Mouse (Mus musculus): ENCODE measurements around the gene Gm5767. TPM values are rescaled to one million over a fixed set of nuclear protein-coding genes. Genes with fewer than 3 reads are reported as not detected.

Gene Gm5767
- total and polyA plus RNA-seq, 2 experiments from 2014 or later, result not detected

DNA sequence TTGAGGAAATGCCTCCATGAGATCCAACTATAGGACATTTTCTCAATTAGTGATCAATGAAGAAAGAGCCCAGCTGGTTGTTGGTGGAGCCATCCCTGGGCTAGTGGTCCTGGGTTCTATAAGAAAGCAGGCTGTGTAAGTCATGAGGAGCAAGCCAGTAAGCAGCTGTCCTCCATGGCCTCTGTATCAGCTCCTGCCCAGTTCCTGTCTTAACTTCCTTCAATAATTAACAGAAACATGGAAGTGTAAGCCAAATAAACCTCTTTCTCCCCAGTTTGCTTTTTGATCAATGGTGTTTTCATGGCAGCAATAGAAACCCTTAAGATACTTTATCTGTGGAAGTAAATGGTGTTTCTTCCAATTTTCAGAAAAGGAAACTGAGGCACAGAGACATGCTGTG lies 7.8 kb upstream of the Gm5767 start:
- ATAC-seq (no peak), DNase-seq (ENCODE audit: low spot score) (no peak)
- H3K4me1 ChIP-seq (ENCODE audit: insufficient read depth, low read length), result peaks cover 23% of the 10 kb centered on the region; the same call in 1 of the 2 replicates
- H3K9ac ChIP-seq (replicated peaks; ENCODE audit: low read length), result no peak overlapping the region
- H3K4me2 ChIP-seq (ENCODE audit: low read depth, low read length), result peak overlapping the region; percentile 77; the same call in 1 of the 2 replicates
- no peak overlapping the region for H3K27ac ChIP-seq
- no peaks in the 10 kb centered on the region for H3K9me3 ChIP-seq (ENCODE audit: low read length)
- no peaks in the 10 kb centered on the region for H3K27me3 ChIP-seq (ENCODE audit: insufficient read depth, low read length)
- H3K36me3 ChIP-seq (ENCODE audit: insufficient read depth, low read length), result no peaks in the 10 kb centered on the region
- TF ChIP-seq CTCF (IDR thresholded peaks at IDR 0.05; ENCODE audit: low read depth), result no peak
- no peak overlapping the region for H3K4me3 ChIP-seq (ENCODE audit: low read length)

DNA sequence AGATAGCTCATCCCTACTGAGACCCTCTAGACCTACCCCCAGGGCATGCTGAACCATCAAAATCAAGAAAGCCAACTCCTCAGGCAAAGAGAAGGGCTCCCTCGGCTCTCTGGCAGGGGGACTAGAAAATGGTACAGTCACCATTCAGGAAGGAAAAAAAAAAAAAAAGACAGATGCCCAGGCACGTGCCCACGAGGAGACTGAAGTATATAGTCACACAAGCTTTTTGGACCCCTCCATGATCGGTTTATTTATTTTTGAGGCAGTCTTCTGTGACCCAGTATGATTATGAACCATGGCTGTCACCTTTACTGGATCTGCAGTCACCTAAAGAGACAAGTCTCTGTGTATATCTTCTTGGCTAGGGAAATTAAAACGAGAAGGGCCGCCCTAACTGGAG lies 7.2 kb upstream of the Gm5767 start:
- Histone ChIP-seq H3K9me3 (ENCODE audit: low read length) (no peaks in the 10 kb centered on the region), H3K36me3 (ENCODE audit: insufficient read depth, low read length) (no peaks in the 10 kb centered on the region), H3K4me2 (ENCODE audit: low read depth, low read length) (no peak overlapping the region), H3K4me1 (ENCODE audit: insufficient read depth, low read length) (peaks cover 18% of the 10 kb centered on the region; the same call in 1 of the 2 replicates), H3K27ac (no peak overlapping the region), H3K4me3 (ENCODE audit: low read length) (no peak overlapping the region), H3K27me3 (ENCODE audit: insufficient read depth, low read length) (no peaks in the 10 kb centered on the region), H3K9ac (replicated peaks; ENCODE audit: low read length) (no peak overlapping the region)
- 68% methylated on average over 6 of the region's 6 CpGs for WGBS
- no peak for DNase-seq (ENCODE audit: low spot score)
- no peak for TF ChIP-seq CTCF (IDR thresholded peaks at IDR 0.05; ENCODE audit: low read depth)
- ATAC-seq, result no peak

DNA sequence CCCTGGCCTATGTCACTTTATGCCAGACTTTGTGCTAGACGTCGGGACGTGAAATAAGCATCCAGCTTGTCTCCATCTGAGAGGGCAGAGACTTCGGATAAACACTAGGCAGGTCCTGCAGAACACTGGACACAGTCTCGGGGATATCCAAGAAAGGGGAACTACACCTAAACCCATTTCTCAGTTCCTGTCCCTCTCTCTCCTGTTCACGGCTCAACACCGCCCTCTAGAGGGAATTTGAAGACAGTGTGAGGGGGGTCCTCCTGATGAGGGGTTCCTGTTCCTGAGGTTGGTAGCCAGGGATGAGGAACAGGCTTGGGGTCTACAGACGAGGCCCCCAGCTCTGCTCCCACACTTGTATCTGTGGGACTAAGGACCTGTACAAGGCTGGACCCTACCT lies 6.4 kb upstream of the Gm5767 start:
- WGBS, result under 1% methylated on average over 8 of the region's 8 CpGs
- 0 out of 2 replicates have a peak, but pooled peaks have one; percentile 14 for ATAC-seq

DNA sequence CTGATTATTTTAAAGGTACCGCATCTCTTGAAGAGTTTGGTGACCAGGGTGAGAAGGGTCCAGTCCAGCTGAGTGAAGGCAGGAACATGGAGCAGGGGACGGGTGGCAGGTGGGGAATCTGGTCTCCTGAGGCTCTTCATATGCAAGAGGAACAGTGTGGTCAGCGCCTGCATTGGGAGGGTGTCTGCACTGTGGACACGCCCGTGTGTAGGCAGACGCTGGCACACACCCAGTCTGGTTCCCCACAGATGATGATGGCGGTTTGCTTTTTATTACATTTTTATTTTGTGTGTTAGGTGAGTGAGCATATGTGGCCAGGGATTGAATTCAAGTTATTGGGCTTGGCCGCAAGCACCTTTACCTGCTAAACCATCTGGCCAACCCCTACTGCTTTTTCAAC lies 5.0 kb upstream of the Gm5767 start:
- Histone ChIP-seq H3K36me3 (ENCODE audit: insufficient read depth, low read length) (no peaks in the 10 kb centered on the region), H3K4me2 (ENCODE audit: low read depth, low read length) (no peak overlapping the region), H3K9ac (replicated peaks; ENCODE audit: low read length) (no peak overlapping the region), H3K9me3 (ENCODE audit: low read length) (no peaks in the 10 kb centered on the region), H3K27me3 (ENCODE audit: insufficient read depth, low read length) (no peaks in the 10 kb centered on the region), H3K27ac (no peak overlapping the region), H3K4me3 (ENCODE audit: low read length) (no peak overlapping the region), H3K4me1 (ENCODE audit: insufficient read depth, low read length) (peaks cover 4% of the 10 kb centered on the region; the same call in 1 of the 2 replicates)
- ATAC-seq (no peak), DNase-seq (ENCODE audit: low spot score) (no peak)
- no peak for TF ChIP-seq CTCF (IDR thresholded peaks at IDR 0.05; ENCODE audit: low read depth)
- 87% methylated on average over 8 of the region's 8 CpGs for WGBS

More for the DNA sequence above, 6.4 kb upstream of the Gm5767 start:
- H3K36me3 ChIP-seq (ENCODE audit: insufficient read depth, low read length), result no peaks in the 10 kb centered on the region
- no peak overlapping the region for H3K9ac ChIP-seq (replicated peaks; ENCODE audit: low read length)
- H3K4me3 ChIP-seq (ENCODE audit: low read length), result no peak overlapping the region
- peak; percentile 82 for DNase-seq (ENCODE audit: low spot score)
- H3K4me2 ChIP-seq (ENCODE audit: low read depth, low read length), result no peak overlapping the region
- no peaks in the 10 kb centered on the region for H3K27me3 ChIP-seq (ENCODE audit: insufficient read depth, low read length)
- H3K4me1 ChIP-seq (ENCODE audit: insufficient read depth, low read length), result peaks cover 12% of the 10 kb centered on the region; the same call in 1 of the 2 replicates
- H3K9me3 ChIP-seq (ENCODE audit: low read length), result no peaks in the 10 kb centered on the region
- TF ChIP-seq CTCF (IDR thresholded peaks at IDR 0.05; ENCODE audit: low read depth), result peak; percentile 90
- no peak overlapping the region for H3K27ac ChIP-seq

DNA sequence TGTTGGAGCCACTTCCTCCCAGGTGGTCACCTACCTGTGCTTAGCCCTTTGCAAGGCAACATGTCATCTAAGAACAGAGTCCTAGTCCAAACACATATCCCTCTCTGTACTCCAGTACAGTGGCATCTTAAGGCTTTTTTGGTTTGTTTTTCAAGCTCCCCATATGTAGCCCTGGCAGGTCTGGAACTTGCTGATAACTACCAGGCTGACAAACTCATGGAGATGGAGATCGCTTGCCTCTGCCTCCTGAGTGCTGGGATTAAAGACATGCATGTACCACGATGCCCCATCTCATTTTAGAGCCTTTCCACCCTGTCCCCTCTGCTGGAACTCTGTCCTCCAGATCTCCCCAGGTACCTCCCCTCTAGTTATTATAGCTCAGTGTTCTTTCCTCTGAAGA lies 4.3 kb upstream of the Gm5767 start:
- Histone ChIP-seq H3K4me2 (ENCODE audit: low read depth, low read length) (no peak overlapping the region), H3K4me3 (ENCODE audit: low read length) (no peak overlapping the region), H3K9me3 (ENCODE audit: low read length) (no peaks in the 10 kb centered on the region), H3K4me1 (ENCODE audit: insufficient read depth, low read length) (no peaks in the 10 kb centered on the region; the same call in 1 of the 2 replicates), H3K36me3 (ENCODE audit: insufficient read depth, low read length) (no peaks in the 10 kb centered on the region; the same call in 1 of the 2 replicates), H3K27ac (no peak overlapping the region), H3K27me3 (ENCODE audit: insufficient read depth, low read length) (no peaks in the 10 kb centered on the region), H3K9ac (replicated peaks; ENCODE audit: low read length) (no peak overlapping the region)
- WGBS, result 90% methylated on average over 2 of the region's 2 CpGs
- no peak for ATAC-seq
- TF ChIP-seq CTCF (IDR thresholded peaks at IDR 0.05; ENCODE audit: low read depth), result no peak
- no peak for DNase-seq (ENCODE audit: low spot score)

DNA sequence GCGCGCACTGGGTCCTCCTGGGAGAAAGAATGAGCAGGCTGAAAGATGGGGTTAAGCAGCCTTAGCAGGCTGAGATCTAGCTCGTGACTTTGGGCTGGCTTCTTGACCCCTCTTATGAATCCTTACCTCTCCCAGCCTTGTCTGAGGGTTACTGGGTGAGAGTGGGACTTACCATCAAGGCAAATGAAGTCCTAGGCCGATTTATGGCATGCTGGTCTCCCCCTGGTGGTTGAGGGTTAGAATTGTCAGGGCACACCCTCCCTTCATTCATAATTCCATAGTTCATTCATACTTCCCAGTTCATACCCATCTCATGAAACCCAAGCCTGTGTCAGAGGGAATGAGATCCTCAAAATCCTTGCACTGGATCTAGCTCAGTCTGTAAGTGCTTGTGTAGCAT lies 3.8 kb upstream of the Gm5767 start:
- ATAC-seq, result peak; percentile 10; the same call in 1 of the 2 replicates
- TF ChIP-seq CTCF (IDR thresholded peaks at IDR 0.05; ENCODE audit: low read depth), result peak; percentile 93
- Histone ChIP-seq H3K4me3 (ENCODE audit: low read length) (no peak overlapping the region), H3K4me1 (ENCODE audit: insufficient read depth, low read length) (no peaks in the 10 kb centered on the region), H3K27ac (no peak overlapping the region), H3K27me3 (ENCODE audit: insufficient read depth, low read length) (no peaks in the 10 kb centered on the region), H3K36me3 (ENCODE audit: insufficient read depth, low read length) (no peaks in the 10 kb centered on the region; the same call in 1 of the 2 replicates), H3K9me3 (ENCODE audit: low read length) (no peaks in the 10 kb centered on the region), H3K9ac (replicated peaks; ENCODE audit: low read length) (no peak overlapping the region), H3K4me2 (ENCODE audit: low read depth, low read length) (no peak overlapping the region)
- WGBS, result 49% methylated on average over 4 of the region's 4 CpGs
- DNase-seq (ENCODE audit: low spot score), result peak; percentile 72

DNA sequence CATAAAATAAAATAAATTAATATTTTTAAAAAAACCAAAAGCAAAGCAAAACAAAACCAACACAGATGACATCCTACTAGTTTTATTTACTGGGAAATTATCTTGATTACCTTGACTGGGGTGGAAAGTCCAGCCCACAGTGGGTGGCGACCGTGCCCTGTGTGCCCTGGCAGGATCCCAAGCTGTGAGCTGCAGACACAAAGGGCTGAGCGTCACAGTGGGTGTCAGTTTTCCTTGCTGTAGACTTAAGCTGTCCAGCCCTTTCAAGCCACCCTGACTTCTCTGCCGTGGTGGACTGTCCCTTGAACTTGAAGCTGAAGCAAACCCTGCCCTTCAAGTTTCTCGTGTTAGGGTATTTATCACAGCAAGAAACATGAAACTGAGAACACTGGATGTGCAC lies 2.5 kb upstream of the Gm5767 start:
- Histone ChIP-seq H3K9ac (replicated peaks; ENCODE audit: low read length) (no peak overlapping the region), H3K4me3 (ENCODE audit: low read length) (no peak overlapping the region), H3K4me2 (ENCODE audit: low read depth, low read length) (no peak overlapping the region), H3K27me3 (ENCODE audit: insufficient read depth, low read length) (no peaks in the 10 kb centered on the region), H3K36me3 (ENCODE audit: insufficient read depth, low read length) (no peaks in the 10 kb centered on the region; the same call in 1 of the 2 replicates), H3K4me1 (ENCODE audit: insufficient read depth, low read length) (no peaks in the 10 kb centered on the region), H3K27ac (no peak overlapping the region), H3K9me3 (ENCODE audit: low read length) (no peaks in the 10 kb centered on the region)
- ATAC-seq, result no peak
- no peak for TF ChIP-seq CTCF (IDR thresholded peaks at IDR 0.05; ENCODE audit: low read depth)
- WGBS, result 40% methylated on average over 5 of the region's 5 CpGs
- DNase-seq (ENCODE audit: low spot score), result no peak

Data from hindbrain, postnatal 0 days (tissue).